Mouse (Mus musculus) B cell, adult 62 days (primary cell): ENCODE measurements around the gene Kcnq5. TPM values are rescaled to one million over a fixed set of nuclear protein-coding genes. Genes with fewer than 3 reads are reported as not detected.

Experiments
- total RNA-seq: library from RNA; stranded (reverse); gene quantifications from 4 replicates; pipeline ENCODE4 v1.2.4, GENCODE M21; 2023

The Kcnq5 gene
- 10.9 to 15.0 TPM (median 12.4 TPM) in 4 replicates for total RNA-seq

DNA sequence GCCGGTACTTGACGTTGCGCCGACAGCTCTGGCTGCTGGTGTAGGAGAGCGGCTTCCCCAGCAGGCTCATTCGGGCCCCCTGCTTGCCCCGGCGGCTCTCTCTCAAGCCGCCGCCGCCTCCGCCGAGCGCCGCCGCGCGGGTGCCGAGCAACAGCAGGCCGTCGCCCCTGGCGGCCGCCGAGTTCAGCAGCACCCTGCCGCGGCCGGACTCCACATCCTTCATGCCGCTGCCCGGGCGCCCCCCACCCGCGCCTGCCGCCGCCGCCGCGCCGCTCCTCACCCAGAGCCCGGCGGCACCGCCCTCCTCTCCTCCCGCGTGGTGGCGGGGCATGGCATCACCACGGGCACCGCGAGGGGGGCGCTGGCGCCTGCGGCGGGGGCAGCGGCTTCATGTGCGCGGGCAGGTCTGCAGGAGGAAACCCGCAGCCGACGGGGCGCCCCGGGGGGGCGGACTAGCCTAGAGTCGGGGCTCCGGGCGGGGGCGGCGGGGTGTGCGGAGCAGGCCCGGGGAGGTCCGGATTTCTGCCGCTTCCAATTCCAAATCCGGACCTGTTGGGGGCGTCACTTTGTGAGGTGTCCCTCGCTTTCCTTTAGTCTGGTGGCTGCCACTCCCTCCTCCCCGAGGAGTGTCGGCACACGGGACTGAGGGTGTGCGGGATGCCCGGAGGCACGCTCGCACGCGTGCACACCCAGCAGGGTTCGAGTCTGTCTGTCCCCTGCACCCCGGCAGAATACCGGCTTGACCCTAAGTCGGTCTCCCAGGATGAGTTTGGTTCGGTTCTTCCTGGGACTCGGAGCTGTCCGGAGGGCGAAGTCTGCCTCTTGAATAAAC is at the start of gene Kcnq5:
Gene Kcnq5 (minus strand): TSS at position 692 of the 832 bp plus-strand sequence.

DNA sequence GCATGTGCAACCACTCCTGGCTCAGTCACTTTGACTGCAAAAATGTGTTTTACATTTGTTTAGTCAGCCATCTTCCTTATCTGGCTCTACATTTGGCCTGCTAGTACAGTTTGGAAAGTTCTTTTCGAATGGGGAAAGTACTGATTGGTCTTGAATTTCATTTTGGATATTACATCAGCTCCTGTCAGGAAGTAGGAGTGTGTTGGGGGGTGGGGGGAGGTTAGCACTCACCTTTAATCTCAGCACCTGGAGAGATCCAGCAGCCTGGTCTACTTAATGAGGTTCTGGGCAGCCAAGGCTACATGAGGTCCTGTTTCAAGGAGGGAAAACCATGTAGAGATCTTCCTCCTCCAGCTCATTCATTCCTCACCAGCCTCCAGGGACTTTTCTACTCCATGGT is 578.5 kb downstream of the Kcnq5 start, which contains the start of gene Khdc1b:
Gene Khdc1b (plus strand): TSS at position 301 of the 400 bp plus-strand sequence.

DNA sequence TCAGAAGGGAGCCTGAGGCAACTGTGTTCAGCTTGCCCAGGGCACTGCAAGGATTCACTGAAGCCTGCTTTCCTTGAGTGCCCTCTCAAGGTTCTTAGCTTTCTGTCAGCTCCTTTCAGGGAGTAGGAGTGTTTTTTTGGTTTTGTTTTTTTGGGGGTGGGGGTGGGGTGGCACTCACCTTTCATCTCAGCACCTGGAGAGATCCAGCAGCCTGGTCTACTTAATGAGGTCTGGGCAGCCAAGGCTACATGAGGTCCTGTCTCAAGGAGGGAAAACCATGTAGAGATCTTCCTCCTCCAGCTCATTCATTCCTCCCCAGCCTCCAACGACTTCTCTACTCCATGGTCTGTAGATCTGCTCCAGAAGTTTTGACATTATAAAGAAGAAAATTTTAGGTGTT is 593.7 kb downstream of the Kcnq5 start, which contains the start of gene Khdc1c:
Gene Khdc1c (plus strand): TSS at position 301 of the 400 bp plus-strand sequence.

DNA sequence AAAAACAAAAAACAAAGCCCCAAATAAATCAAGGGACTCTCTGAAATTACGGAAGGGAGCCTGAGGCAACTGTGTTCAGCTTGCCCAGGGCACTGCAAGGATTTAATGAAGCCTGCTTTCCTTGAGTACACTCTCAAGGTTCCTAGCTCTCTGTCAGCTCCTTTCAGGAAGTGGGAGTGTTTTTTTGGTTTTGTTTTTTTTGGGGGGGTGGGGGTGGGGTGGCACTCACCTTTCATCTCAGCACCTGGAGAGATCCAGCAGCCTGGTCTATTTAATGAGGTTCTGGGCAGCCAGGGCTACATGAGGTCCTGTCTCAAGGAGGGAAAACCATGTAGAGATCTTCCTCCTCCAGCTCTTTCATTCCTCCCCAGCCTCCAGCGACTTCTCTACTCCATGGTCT is 612.4 kb downstream of the Kcnq5 start, which contains the start of gene Khdc1a:
Gene Khdc1a (plus strand): TSS at position 301 of the 400 bp plus-strand sequence.

